Mouse (Mus musculus) limb, embryonic 15.5 days (tissue): ENCODE measurements around the gene Tmem80. TPM values are rescaled to one million over a fixed set of nuclear protein-coding genes. Genes with fewer than 3 reads are reported as not detected.
A peak's percentile ranks its signal among the peaks of the same experiment; 100 is the strongest.

Experiments used
- ATAC-seq: fragments of 200-750 bp; cut with Nextera tagmentation; 2 replicates; pipeline ENCODE4 v1.8.0; 2017; ENCODE audit warnings: low read depth, moderate TSS enrichment; ENCODE audit not compliant: insufficient number of reproducible peaks, low FRiP score, low TSS enrichment
- H3K27ac ChIP-seq: fragments of 300-500 bp; sonication (generic); 2 replicates; pipeline ENCODE4 v1.5.1; 2015; ENCODE audit warnings: moderate library complexity, mild to moderate bottlenecking, inconsistent platforms
- H3K27me3 ChIP-seq: fragments of 300-500 bp; sonication (generic); 2 replicates; pipeline ENCODE4 v1.6.1; 2015; ENCODE audit warnings: inconsistent platforms
- H3K36me3 ChIP-seq: fragments of 300-500 bp; sonication (generic); 2 replicates; pipeline ENCODE4 v1.6.1; 2015; ENCODE audit warnings: inconsistent platforms
- H3K4me1 ChIP-seq: fragments of 300-500 bp; sonication (generic); 2 replicates; pipeline ENCODE4 v1.6.1; 2015; ENCODE audit warnings: inconsistent platforms
- H3K4me2 ChIP-seq: fragments of 300-500 bp; sonication (generic); 2 replicates; pipeline ENCODE4 v1.6.1; 2015; ENCODE audit warnings: mild to moderate bottlenecking, inconsistent platforms
- H3K4me3 ChIP-seq: fragments of 300-500 bp; sonication (generic); 2 replicates; pipeline ENCODE4 v1.5.1; 2015; ENCODE audit warnings: mild to moderate bottlenecking, inconsistent platforms
- H3K9ac ChIP-seq: fragments of 300-500 bp; sonication (generic); 2 replicates; pipeline ENCODE4 v1.6.1; 2015; ENCODE audit warnings: inconsistent platforms
- H3K9me3 ChIP-seq: fragments of 300-500 bp; sonication (generic); 2 replicates; pipeline ENCODE4 v1.6.1; 2016; ENCODE audit warnings: inconsistent platforms
- WGBS: fragments of 180-500 bp; shearing (Covaris S2); methylation state at CpG from one replicate; pipeline ENCODE4 v1.1.7; 2015; 5-methylcytosine and 5-hydroxymethylcytosine counted together
- polyA plus RNA-seq: library from polyadenylated mRNA; unstranded; fragments of >200 nt; fragmentation: Nextera tagmentation; extraction: Ambion mirVana; gene quantifications from 2 replicates; pipeline ENCODE4 v1.2.1, GENCODE M21; 2015

Tmem80 gene
- polyA plus RNA-seq, 1 experiment from 2014 or later: 35.9 TPM

DNA sequence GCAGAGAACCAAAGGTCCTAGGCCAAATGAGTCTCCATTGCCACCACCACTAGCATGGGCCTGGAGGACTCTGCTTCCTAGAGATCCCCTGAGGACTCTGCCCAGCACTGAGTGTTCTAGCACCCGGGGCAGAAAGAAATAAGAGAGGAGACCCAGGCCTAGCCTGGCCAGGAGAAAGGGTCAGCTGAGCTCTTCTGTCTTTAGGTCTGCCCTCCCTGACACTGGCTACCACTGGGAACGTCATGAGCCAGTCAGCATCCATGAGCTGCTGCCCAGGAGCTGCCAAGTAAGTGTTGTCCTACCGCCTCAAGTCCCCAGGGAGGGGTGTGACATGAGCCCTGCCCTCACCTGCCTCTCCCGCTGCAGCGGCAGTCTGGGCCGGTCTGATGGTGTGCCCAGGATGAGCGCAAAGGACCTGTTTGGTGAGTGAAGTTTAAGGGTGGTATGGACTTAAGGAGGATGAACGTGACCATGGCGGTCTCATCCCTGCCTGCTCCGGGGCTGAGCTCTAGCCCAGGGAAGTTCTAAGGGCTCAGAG is 14.2 kb downstream of the Tmem80 start:
- Histone ChIP-seq H3K36me3 (no peaks in the 10 kb centered on the region), H3K27me3 (0 out of 2 replicates have a peak, but pooled peaks cover 6% of the 10 kb centered on the region), H3K4me1 (peaks cover 12% of the 10 kb centered on the region), H3K9ac (no peak overlapping the region), H3K27ac (no peak overlapping the region), H3K4me3 (no peak overlapping the region), H3K9me3 (no peaks in the 10 kb centered on the region), H3K4me2 (no peak overlapping the region)
- 62% methylated on average over 10 of the region's 10 CpGs for WGBS
- no peak for ATAC-seq

DNA sequence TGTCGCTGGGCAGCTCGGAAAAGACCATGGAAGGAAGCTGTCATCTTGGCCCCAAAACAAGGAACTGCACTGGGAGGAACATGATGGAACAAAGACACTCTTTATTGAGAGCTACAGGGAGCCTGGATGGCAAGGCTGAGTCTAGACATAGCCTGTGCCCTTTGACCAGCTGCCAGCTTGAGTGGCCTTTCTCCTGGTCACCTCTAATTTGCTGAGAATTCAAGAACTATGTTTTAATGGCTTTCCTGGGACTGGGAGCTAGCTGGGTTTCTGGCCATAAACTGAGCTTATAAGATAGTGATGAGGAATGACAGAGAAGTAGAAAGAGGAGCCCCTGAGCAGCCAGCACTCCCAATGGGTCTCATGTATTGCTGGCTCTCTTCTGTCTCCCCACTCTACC is 15.7 kb downstream of the Tmem80 start:
- Histone ChIP-seq H3K4me3 (no peak overlapping the region), H3K27me3 (0 out of 2 replicates have a peak, but pooled peaks cover 6% of the 10 kb centered on the region), H3K9ac (no peak overlapping the region), H3K4me2 (no peak overlapping the region), H3K9me3 (no peaks in the 10 kb centered on the region), H3K36me3 (no peaks in the 10 kb centered on the region), H3K4me1 (peaks cover 11% of the 10 kb centered on the region), H3K27ac (no peak overlapping the region)
- no peak for ATAC-seq
- WGBS: 73% methylated on average over 2 of the region's 2 CpGs

DNA sequence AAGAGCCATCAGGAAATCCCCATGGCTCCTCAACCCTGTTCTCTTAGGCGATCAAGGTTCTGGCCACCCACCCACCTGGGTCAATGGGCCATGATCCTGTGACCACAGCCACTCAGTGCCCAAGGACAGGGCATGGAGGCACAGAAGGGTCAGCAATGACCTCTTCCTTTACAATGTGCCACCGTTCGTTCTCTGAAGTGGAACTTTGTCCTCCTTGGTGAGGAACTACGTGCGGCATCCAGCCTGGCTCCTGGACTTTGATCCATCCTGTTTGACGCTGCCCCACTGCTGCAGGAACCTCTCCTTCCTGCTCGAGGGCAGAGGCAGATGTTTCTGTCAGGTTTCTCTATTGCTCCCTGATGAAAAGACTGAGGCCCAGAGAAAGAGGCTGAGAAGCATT is 16.2 kb downstream of the Tmem80 start:
- no peak overlapping the region for H3K4me3 ChIP-seq
- ATAC-seq: no peak
- no peak overlapping the region for H3K4me2 ChIP-seq
- no peak overlapping the region for H3K9ac ChIP-seq
- no peaks in the 10 kb centered on the region for H3K9me3 ChIP-seq
- 0 out of 2 replicates have a peak, but pooled peaks cover 2% of the 10 kb centered on the region for H3K27me3 ChIP-seq
- H3K27ac ChIP-seq: no peak overlapping the region
- H3K4me1 ChIP-seq: peaks cover 6% of the 10 kb centered on the region
- 67% methylated on average over 7 of the region's 7 CpGs for WGBS
- no peaks in the 10 kb centered on the region for H3K36me3 ChIP-seq

DNA sequence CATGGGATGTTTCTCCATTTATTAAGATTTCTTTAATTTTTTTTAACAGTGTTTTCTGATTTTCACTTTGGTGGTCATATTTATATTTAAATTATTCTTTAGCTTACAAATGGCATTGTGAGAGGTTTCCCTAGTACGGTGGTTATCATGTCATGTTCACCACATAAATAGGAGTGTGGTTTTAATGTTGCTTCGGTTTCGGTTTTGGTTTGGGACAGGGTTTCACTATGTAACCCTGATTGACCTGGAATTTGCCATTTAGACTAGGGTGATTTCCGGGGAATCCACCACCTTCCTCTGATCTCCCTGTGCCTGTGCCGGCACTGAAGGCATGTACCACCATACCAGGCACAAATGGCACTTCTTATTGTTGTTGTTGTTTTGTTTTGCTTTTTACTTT is 17.2 kb downstream of the Tmem80 start:
- WGBS: 89% methylated on average over 5 of the region's 5 CpGs

DNA sequence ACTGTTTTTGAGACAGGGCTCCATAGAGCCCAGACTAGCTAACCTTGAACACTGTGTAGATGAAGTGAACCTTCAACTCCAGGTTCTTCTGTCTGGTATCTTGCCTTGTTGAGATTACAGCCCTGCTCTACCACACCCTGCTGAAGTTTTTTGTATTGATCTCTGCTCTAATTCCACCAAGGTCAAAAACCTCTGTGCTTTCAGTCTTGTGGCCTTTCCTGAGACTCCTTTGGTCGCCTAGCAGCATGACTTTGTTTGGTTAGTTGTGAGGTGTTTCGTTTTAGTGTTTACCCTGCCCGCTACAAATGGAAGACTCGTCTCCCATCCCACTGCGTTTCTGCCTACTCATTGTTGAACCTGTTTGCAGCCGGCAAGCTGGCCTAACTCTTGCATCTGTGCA is 23.5 kb downstream of the Tmem80 start:
- Histone ChIP-seq H3K4me2 (no peak overlapping the region), H3K9ac (no peak overlapping the region), H3K9me3 (no peaks in the 10 kb centered on the region), H3K36me3 (no peaks in the 10 kb centered on the region), H3K4me1 (0 out of 2 replicates have a peak, but pooled peaks cover 2% of the 10 kb centered on the region), H3K4me3 (no peak overlapping the region), H3K27ac (no peak overlapping the region), H3K27me3 (no peaks in the 10 kb centered on the region)
- 79% methylated on average over 6 of the region's 6 CpGs for WGBS
- ATAC-seq: no peak

More for the DNA sequence above, 17.2 kb downstream of the Tmem80 start:
- H3K4me2 ChIP-seq: no peak overlapping the region
- no peak overlapping the region for H3K9ac ChIP-seq
- H3K9me3 ChIP-seq: no peaks in the 10 kb centered on the region
- H3K4me1 ChIP-seq: no peaks in the 10 kb centered on the region
- H3K4me3 ChIP-seq: no peak overlapping the region
- no peak overlapping the region for H3K27ac ChIP-seq
- H3K27me3 ChIP-seq: no peaks in the 10 kb centered on the region
- no peaks in the 10 kb centered on the region for H3K36me3 ChIP-seq
- no peak for ATAC-seq

DNA sequence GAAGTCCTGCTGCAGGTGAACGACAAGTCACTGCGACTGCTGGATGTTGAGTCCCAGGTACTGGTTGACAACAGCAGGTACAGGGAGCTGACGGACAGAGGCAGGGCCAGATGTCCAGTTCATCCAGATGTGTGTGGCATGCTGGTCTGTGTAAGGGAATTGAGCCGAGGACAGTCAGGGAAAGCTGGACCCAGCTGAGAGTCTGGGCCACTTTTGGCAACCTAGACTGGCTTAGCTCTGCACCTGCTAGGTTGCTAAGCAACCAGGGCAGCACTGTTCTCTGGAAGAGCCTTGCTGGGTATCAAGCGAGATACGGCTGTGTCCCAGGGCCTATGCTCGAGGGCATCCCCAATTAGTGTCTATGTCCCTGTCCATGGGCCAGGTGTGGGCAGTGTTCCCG is 27.5 kb downstream of the Tmem80 start:
- H3K9ac ChIP-seq: no peak overlapping the region
- H3K27me3 ChIP-seq: no peaks in the 10 kb centered on the region
- no peak overlapping the region for H3K4me3 ChIP-seq
- H3K9me3 ChIP-seq: no peaks in the 10 kb centered on the region
- 0 out of 2 replicates have a peak, but pooled peaks cover 3% of the 10 kb centered on the region for H3K4me1 ChIP-seq
- WGBS: 73% methylated on average over 8 of the region's 8 CpGs
- 0 out of 2 replicates have a peak, but pooled peaks have one; percentile 23 for ATAC-seq
- H3K36me3 ChIP-seq: no peaks in the 10 kb centered on the region
- no peak overlapping the region for H3K4me2 ChIP-seq
- H3K27ac ChIP-seq: no peak overlapping the region

DNA sequence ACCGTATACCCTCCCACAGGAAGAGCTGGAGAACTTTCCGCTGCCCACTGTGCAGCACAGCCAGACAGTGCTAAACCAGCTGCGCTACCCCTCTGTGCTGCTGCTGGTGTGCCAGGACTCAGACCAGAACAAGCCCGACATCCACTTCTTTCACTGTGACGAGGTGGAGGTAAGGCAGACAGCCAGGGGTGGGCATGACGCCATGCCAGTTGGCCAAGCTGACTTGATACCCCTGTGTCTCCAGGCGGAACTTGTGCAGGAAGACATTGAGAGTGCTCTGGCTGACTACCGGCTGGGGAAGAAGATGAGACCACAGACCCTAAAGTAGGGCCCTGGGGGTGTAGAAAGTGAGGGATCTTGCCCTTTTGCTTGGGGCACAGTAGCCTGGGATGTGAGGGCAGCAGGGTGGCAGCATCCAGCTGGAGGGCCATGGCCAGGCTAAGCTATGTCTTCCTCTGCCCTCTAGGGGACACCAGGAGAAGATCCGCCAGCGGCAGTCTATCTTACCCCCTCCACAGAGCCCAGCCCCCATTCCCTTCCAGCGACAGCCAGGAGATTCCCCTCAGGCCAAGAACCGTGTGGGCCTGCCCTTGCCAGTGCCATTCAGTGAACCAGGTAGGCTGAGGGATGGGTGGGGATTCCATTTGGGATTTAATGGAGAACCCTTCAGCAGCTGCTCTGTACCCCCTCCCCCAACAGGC is 28.2 kb downstream of the Tmem80 start:
- Histone ChIP-seq H3K36me3 (no peaks in the 10 kb centered on the region), H3K4me1 (0 out of 2 replicates have a peak, but pooled peaks cover 3% of the 10 kb centered on the region), H3K4me2 (no peak overlapping the region), H3K27me3 (0 out of 2 replicates have a peak, but pooled peaks cover 6% of the 10 kb centered on the region), H3K9ac (no peak overlapping the region), H3K27ac (no peak overlapping the region), H3K4me3 (no peak overlapping the region), H3K9me3 (no peaks in the 10 kb centered on the region)
- whole genome bisulfite sequencing: 57% methylated on average over 12 of the region's 12 CpGs
- no peak for ATAC-seq

DNA sequence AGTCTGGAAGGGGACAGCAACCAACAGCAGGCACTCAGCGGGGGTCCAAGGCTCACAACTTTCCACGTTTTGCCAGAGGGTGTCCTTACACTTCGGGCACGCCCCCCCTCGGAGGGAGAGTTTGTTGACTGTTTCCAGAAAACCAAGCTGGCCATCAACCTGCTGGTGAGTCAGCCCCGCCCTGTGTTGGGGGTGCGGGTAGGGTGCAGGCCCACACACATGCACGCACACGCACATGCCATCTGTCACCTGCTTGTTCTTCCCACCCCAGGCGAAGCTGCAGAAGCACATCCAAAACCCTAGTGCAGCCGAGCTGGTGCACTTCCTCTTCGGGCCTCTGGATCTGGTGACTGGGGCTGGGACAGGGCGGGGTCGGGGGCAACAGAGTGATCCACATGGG is 29.4 kb downstream of the Tmem80 start:
- H3K27me3 ChIP-seq: peaks cover 18% of the 10 kb centered on the region
- no peak overlapping the region for H3K4me2 ChIP-seq
- no peak for ATAC-seq
- 73% methylated on average over 14 of the region's 14 CpGs for WGBS
- H3K4me3 ChIP-seq: no peak overlapping the region
- no peak overlapping the region for H3K9ac ChIP-seq
- peaks cover 8% of the 10 kb centered on the region; the same call in 1 of the 2 replicates for H3K4me1 ChIP-seq
- H3K36me3 ChIP-seq: no peaks in the 10 kb centered on the region
- H3K27ac ChIP-seq: no peak overlapping the region
- no peaks in the 10 kb centered on the region for H3K9me3 ChIP-seq

DNA sequence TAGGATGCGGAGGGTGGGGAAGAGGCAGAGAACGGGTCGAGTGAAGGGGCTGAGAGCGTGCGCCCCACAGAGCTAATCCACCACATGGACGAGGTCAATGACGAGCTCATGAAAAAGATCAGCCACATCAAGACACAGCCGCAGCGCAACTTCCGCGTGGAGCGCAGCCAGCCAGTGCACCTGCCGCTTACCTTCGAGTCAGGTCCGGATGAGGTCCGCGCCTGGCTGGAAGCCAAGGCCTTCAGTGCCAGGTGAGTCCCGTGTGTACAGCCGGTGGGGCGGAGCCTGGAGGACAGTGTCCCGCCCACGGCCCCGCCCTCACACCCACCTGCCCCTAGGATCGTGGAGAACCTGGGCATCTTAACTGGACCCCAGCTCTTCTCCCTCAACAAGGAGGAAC is 34.0 kb downstream of the Tmem80 start:
- Histone ChIP-seq H3K9me3 (no peaks in the 10 kb centered on the region), H3K36me3 (no peaks in the 10 kb centered on the region), H3K4me3 (no peak overlapping the region), H3K27ac (no peak overlapping the region), H3K27me3 (peaks cover 19% of the 10 kb centered on the region), H3K4me2 (0 out of 2 replicates have a peak overlapping the region, but pooled peaks have one; percentile 12), H3K4me1 (peaks cover 5% of the 10 kb centered on the region; the same call in 1 of the 2 replicates), H3K9ac (no peak overlapping the region)
- ATAC-seq: no peak
- 13% methylated on average over 24 of the region's 24 CpGs for WGBS

DNA sequence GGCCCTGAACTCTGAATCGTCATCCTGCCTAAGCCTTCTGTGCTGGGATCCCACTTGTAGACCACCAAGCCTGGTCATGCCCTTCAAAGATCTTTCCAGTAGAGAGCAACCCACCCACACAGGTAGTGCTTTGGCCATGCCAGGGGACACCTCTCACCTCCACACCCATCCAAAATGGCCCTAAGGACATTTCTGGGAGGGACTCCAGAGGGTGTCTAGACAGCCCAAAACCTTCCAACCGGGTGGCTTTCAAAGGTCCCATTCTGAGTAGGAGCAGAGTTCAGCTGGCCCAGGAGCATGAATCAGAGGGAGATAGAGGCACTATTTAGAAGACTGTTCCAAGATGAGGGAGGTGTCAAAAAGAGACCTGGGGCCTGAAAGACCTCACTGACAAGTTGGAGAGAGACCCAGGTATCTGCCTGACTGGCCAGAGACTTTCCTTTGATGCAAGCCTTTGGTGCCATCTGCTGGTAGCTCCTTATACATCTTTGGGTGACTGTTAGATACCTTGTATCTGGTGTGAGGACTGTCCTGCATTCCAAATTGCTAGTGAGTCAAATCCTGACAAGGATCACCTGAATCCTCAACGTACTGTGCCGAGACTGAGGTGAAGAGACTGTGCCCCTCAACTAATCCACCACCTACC is 35.7 kb downstream of the Tmem80 start:
- Histone ChIP-seq H3K27ac (no peak overlapping the region), H3K4me2 (no peak overlapping the region), H3K36me3 (no peaks in the 10 kb centered on the region), H3K9ac (no peak overlapping the region), H3K4me3 (no peak overlapping the region), H3K9me3 (no peaks in the 10 kb centered on the region), H3K4me1 (peaks cover 5% of the 10 kb centered on the region; the same call in 1 of the 2 replicates), H3K27me3 (peaks cover 19% of the 10 kb centered on the region)
- WGBS: 51% methylated on average over 4 of the region's 4 CpGs
- ATAC-seq: 0 out of 2 replicates have a peak, but pooled peaks have one; percentile 45

DNA sequence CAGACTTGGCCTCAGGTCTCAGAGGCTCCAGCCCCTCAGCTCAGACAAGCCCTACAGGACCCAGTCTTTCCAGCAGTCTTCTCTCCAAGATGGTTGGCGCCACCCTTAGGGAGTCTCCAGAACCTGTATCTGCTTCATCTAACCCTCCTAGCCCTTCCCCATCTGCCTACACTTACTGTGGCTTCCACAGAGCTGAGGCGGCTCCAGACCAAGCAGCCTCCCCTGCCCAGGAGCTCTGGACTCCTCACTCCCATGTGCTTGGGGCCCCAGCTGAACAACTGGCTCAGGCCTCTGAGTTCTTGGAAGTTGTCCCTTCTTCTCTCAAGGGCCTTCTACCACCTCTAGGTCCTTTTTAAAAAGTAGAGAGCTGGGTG is 36.2 kb downstream of the Tmem80 start:
- Histone ChIP-seq H3K9me3 (no peaks in the 10 kb centered on the region), H3K9ac (no peak overlapping the region), H3K27ac (no peak overlapping the region), H3K4me2 (no peak overlapping the region), H3K36me3 (no peaks in the 10 kb centered on the region), H3K27me3 (peaks cover 19% of the 10 kb centered on the region), H3K4me1 (peaks cover 5% of the 10 kb centered on the region; the same call in 1 of the 2 replicates), H3K4me3 (no peak overlapping the region)
- WGBS: 65% methylated on average over 2 of the region's 2 CpGs
- no peak for ATAC-seq
